Mouse (Mus musculus) bone marrow macrophage, adult 2 months (primary cell): ENCODE measurements around the gene Hacd1. TPM values are rescaled to one million over a fixed set of nuclear protein-coding genes. Genes with fewer than 3 reads are reported as not detected.

Source experiments
- H3K27ac ChIP-seq: 2 replicates; pipeline ENCODE4 v1.5.1; 2012; ENCODE audit warnings: low read depth, low read length; ENCODE audit not compliant: insufficient read depth
- H3K4me1 ChIP-seq: 2 replicates; pipeline ENCODE4 v1.6.1; 2012; ENCODE audit warnings: low read length; ENCODE audit not compliant: control insufficient read depth, insufficient read depth
- H3K4me3 ChIP-seq: 2 replicates; pipeline ENCODE4 v1.5.1; 2012; ENCODE audit warnings: mild to moderate bottlenecking, low read length, moderate library complexity; ENCODE audit not compliant: insufficient read depth
- CTCF ChIP-seq: IDR thresholded peaks from 2 replicates; pipeline ENCODE4 v1.5.1; 2012; ENCODE audit warnings: low read depth, mild to moderate bottlenecking, low read length, moderate library complexity
- POLR2A ChIP-seq: IDR thresholded peaks from 2 replicates; pipeline ENCODE4 v1.6.1; 2012; ENCODE audit warnings: mild to moderate bottlenecking, low read depth, low read length, borderline replicate concordance
- polyA plus RNA-seq: library from polyadenylated mRNA; stranded (reverse); fragments of >200 nt; gene quantifications from 2 replicates; pipeline ENCODE4 v1.2.4, GENCODE M21; 2012; ENCODE audit not compliant: missing spikeins, insufficient read depth, insufficient read length

The Hacd1 gene
- polyA plus RNA-seq, 1 experiment = 4.8 TPM

DNA sequence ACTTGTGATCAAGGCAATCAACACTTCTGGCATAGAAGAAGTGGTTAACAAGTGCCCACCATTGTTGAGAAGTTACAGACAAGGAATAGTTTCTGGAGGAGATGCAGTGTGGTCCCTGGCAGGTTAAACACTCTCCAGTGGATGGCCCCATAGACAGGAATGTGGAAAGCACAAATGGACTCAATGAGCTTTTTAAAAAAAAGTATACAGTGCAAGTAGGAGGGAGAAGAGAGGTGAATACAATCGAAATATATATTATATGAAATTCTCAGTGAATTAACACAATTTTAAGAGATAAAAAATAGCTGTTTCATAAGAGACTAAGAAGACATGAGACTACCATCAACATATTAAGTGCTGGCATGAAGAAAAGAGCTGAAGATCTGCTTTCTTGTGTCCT, 36.7 kb downstream of the Hacd1 start:
- no peak overlapping the region for H3K27ac ChIP-seq

DNA sequence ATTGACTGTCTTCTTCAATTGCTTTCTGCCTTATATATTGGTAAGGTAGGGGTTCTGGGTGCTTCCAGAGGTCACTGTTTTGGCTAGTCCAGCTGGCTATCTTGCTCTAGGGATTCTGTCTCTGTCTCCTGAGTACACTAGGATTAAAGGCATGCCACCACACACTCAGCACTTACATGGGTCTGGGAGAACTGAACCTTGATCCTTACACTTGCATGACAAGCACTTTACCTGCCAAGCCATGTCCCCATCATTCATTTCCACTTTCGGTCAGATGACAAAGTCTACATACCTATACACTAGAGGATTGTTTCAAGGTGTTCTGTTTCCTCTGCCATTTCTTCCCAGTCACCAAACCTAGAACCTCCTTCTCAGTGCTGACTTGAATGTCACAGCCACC, 50.8 kb downstream of the Hacd1 start:
- H3K27ac ChIP-seq = no peak overlapping the region
- H3K4me1 ChIP-seq = no peaks in the 10 kb centered on the region
- TF ChIP-seq POLR2A (no peak), CTCF (no peak)
- H3K4me3 ChIP-seq = no peak overlapping the region

More for the DNA sequence above, 36.7 kb downstream of the Hacd1 start:
- no peaks in the 10 kb centered on the region for H3K4me1 ChIP-seq
- no peak overlapping the region for H3K4me3 ChIP-seq
- TF ChIP-seq POLR2A (no peak), CTCF (no peak)

DNA sequence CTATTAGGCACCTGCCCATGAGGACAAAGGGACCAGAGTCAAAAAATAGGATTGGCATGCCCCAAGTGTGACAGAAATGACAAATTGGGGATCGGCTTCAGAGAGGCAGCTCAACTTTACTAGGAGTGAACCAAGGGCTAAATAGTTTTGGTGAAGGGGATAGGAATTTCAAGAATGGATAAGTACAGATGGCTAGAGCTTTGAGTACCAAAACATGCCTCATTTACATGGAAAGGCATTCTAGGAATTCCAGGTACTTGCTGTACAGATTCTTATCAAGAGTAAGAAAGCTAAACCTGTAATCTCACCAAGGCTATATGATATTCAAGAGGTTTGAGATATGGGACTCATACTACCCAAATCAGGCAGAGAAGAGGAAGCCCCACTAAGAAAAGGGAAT, 95.8 kb downstream of the Hacd1 start:
- no peak for TF ChIP-seq POLR2A
- TF ChIP-seq CTCF = no peak
- Histone ChIP-seq H3K4me3 (no peak overlapping the region), H3K4me1 (no peaks in the 10 kb centered on the region), H3K27ac (no peak overlapping the region)

DNA sequence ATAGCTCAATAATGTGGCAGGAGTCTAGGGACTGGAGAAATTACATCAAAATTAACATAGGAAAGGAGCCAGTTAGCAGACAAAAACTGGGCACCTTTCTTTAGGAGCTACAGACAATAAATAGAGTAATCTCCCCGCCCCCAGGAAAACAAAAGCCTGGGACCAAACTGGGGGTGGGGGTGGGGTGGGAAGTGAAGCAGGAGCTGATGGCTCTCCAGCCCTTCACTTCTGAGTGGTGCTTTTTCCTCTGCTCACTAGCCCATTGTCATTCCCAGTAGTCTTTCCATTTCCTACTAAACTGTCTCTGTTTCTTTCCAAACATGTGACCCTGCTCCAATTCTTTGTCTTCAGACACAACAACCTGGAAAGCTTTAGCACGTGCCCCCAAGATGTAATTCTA, 99.5 kb downstream of the Hacd1 start:
- no peak for TF ChIP-seq CTCF
- TF ChIP-seq POLR2A = no peak
- no peak overlapping the region for H3K27ac ChIP-seq
- no peaks in the 10 kb centered on the region for H3K4me1 ChIP-seq
- no peak overlapping the region for H3K4me3 ChIP-seq

DNA sequence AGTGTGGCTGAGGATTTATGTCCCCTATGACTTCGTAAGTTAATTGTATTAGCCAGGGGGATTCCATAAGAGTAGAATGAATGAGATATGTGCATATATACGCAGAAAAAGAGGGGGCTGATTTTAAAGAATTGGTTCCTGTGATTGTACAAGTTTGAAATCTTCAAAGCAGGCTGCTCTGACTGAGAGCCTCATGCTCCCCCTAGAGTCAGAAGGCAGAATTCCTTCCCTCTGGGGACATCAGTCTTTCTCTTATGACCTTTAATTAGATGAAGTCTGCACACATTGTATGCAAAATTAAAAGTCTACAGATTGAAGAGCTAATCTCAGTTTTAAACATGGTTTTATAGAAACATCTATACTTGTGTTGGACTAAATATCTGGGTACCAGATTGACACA, 117.8 kb downstream of the Hacd1 start:
- Histone ChIP-seq H3K4me3 (no peak overlapping the region), H3K4me1 (no peaks in the 10 kb centered on the region), H3K27ac (no peak overlapping the region)
- no peak for TF ChIP-seq POLR2A
- no peak for TF ChIP-seq CTCF

DNA sequence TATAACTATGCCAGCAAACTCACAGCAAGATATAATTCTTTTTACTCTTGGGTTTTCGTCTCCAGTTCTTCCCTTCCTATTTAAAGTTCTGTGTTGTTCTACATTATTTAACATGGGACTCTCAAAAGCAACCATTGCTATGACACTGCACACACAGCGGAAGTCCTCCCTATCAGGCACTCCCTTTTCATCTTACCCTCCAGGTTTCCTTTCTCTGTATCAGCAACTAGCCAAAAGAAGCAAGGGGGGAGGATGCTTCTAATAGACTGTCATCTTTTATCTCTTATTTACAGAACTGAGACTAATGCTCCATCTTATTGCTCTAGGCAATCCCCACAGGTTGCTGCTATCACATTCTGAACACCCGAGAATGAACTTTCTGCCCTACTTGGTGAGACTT, 120.6 kb downstream of the Hacd1 start:
- Histone ChIP-seq H3K4me1 (no peaks in the 10 kb centered on the region), H3K27ac (no peak overlapping the region), H3K4me3 (no peak overlapping the region)
- TF ChIP-seq CTCF (no peak), POLR2A (no peak)

DNA sequence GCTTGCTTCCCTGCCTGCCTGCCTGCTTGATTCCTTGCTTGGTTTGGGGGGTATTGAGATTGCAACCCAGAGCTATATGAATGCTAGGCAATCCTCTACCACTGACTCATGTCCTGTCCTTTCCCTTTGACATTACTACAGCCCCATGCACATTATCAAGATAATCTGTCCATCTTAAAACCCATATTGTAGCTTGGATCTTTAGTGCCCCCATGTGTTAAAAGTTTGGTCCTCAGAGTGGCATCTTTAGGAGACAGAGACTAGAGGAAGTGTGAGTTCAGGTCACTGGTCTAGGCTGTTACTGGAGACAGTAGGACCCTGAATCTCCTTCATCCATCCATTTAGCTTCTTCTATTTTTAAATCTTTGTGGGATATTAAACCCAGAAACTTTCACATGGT, 123.7 kb downstream of the Hacd1 start:
- no peak overlapping the region for H3K27ac ChIP-seq
- H3K4me3 ChIP-seq = no peak overlapping the region
- no peaks in the 10 kb centered on the region for H3K4me1 ChIP-seq
- TF ChIP-seq CTCF (no peak), POLR2A (no peak)

DNA sequence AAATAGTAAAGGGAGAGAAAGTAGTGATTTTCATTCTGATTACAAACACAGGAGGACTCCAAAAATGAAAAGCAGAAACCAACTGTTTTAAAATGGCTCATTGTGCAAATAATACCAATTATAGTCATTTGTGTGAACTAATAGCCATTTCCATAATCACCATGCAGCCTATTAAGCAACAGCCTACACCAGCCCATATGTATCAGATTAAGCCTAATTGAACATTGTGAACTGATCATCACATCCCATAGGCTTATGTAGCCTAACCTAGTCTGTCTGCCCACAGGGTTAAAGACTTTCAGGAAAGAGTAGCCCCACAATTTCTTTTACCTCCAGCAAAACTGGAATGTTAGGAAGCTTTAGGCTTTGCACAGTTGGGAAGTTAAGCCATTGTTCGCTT, 125.2 kb downstream of the Hacd1 start:
- TF ChIP-seq POLR2A = no peak
- no peak for TF ChIP-seq CTCF
- no peak overlapping the region for H3K27ac ChIP-seq
- no peak overlapping the region for H3K4me3 ChIP-seq
- H3K4me1 ChIP-seq = no peaks in the 10 kb centered on the region

DNA sequence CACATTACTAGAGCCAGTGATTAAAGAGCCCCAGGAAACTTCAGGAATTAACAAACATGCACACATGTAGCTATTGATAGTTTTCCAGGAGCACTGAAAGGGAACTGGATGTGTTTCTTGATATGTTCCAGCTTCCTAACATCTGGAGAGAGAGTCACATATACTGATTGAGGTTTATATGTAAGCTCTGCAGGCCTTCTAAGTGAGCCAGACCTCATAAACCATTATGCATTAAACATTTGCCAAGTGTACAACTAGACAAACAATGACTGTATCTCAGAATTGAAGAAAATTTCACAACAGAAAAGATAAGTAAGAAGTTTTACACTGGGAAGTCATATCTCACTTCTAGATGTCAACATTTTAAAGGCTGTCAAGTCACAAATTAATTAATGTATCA, 167.4 kb downstream of the Hacd1 start:
- Histone ChIP-seq H3K4me3 (no peak overlapping the region), H3K27ac (no peak overlapping the region), H3K4me1 (no peaks in the 10 kb centered on the region)
- TF ChIP-seq CTCF (no peak), POLR2A (no peak)

DNA sequence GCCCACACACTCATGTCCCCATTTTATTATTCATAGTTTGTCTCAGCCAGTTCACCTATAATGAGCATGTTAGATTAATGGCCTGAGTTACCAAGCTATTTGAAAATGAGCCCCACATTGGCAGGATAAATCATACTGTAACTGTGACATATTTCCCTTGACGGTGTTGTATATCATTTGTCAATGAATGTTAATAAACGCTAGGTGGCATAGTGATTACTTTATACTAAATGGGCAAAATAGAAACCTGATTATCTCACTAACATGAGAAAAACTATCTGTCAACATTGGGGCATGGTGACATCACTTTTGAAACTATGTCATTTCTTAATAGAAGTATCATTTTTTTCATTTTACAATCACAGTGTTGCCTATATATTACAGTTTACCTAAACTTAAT, 198.5 kb downstream of the Hacd1 start:
- no peaks in the 10 kb centered on the region for H3K4me1 ChIP-seq
- no peak overlapping the region for H3K4me3 ChIP-seq
- TF ChIP-seq POLR2A = no peak
- no peak for TF ChIP-seq CTCF
- H3K27ac ChIP-seq = no peak overlapping the region

DNA sequence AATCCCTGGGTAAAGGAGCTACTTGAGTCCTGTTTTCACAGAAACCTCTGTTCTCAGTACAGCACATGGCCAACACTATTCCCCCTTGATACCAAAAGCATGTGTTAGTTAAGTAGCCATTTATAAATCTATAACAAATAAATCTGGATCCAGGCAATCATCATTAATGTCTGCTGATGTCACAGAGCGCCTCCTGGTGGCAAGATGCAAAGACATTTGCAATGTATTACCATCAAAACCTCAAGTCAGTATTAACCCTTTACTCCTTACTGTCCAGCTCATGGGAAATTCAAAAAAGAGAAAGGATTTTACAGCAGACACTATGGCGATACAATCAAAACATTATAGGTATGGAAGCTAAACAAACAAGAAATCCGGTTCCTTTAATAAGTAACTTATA, 200.4 kb downstream of the Hacd1 start:
- Histone ChIP-seq H3K27ac (no peak overlapping the region), H3K4me3 (no peak overlapping the region), H3K4me1 (no peaks in the 10 kb centered on the region)
- TF ChIP-seq CTCF = no peak
- TF ChIP-seq POLR2A = no peak
